Mouse (Mus musculus): ENCODE measurements around the gene Tgfb1. TPM values are rescaled to one million over a fixed set of nuclear protein-coding genes. Genes with fewer than 3 reads are reported as not detected.

The Tgfb1 gene
- 0.85 and 1.2 TPM in 2 replicates for polyA plus RNA-seq (2015; fragmentation: Nextera tagmentation; extraction: Ambion mirVana)

DNA sequence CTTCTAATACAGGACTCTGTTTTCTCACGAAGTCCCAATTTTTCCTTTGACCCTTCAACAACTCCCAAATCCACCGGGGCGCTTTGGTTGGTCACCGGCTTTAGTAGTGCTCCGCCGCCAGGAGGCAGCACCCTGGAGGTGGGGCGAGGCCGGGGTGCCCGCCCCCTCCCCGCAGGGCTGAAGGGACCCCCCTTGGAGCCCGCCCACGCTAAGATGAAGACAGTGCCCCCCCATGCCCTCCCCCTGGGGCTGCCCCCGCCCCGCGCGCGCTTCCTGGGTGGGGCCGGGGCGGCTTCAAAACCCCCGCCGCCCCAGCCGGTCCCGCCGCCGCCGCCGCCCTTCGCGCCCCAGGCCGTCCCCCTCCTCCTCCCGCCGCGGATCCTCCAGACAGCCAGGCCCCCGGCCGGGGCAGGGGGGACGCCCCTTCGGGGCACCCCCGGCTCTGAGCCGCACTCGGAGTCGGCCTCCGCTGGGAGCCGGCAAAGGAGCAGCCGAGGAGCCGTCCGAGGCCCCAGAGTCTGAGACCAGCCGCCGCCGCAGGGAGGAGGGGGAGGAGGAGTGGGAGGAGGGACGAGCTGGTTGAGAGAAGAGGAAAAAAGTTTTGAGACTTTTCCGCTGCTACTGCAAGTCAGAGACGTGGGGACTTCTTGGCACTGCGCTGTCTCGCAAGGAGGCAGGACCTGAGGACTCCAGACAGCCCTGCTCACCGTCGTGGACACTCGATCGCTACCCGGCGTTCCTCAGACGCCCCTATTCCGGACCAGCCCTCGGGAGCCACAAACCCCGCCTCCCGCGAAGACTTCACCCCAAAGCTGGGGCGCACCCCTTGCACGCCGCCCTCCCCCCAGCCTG is at the start of gene Tgfb1:
TSS of gene Tgfb1 (plus strand) at position 323 of the 852 bp plus-strand sequence.
- H3K27ac ChIP-seq = no peak within 1 kb of the TSS

DNA sequence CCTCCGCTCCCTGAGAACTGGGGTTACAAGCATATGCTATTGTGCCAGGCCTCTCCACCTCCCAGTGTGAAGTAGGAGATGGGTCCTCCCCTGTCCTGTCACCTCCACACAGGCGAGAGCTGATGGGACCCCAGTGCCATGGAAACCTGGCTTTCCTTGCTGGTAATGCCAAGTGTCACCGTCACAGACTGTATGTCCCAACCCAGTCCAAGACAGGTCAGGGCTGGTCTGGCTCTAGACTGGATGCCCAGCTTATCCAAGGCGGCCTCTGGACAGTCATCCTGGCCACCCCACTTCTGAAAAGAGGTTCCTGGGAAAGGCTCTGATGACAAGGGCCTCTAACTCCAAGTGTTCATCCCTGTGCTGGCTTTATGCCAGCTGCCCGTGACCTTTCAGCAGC is 49.7 kb upstream of the Tgfb1 start:
- Histone ChIP-seq H3K27ac (no peak overlapping the region), H3K4me3 (no peak overlapping the region), H3K9ac (no peak overlapping the region), H3K9me3 (no peaks in the 10 kb centered on the region), H3K27me3 (no peaks in the 10 kb centered on the region), H3K36me3 (peaks cover 84% of the 10 kb centered on the region), H3K4me1 (replicated peaks) (no peaks in the 10 kb centered on the region), H3K4me2 (no peak overlapping the region)
- ATAC-seq (ENCODE audit: low FRiP score) = no peak
- 93% methylated on average over 5 of the region's 5 CpGs for WGBS

More for the DNA sequence above, at the start of gene Tgfb1:
- no peaks in the 10 kb centered on the region for H3K9me3 ChIP-seq
- under 1% methylated on average over 53 of the region's 69 CpGs for WGBS
- peak within 1 kb of the TSS; percentile 59 for H3K4me2 ChIP-seq
- ATAC-seq (ENCODE audit: low FRiP score) = peak; percentile 46; the same call in 1 of the 2 replicates
- H3K27me3 ChIP-seq = peaks cover 74% of the 10 kb centered on the region
- peaks cover 35% of the 10 kb centered on the region for H3K4me1 ChIP-seq (replicated peaks)
- peaks cover 6% of the 10 kb centered on the region; the same call in 1 of the 2 replicates for H3K36me3 ChIP-seq
- H3K9ac ChIP-seq = peak within 1 kb of the TSS; percentile 68
- H3K4me3 ChIP-seq = peak within 1 kb of the TSS; percentile 42

DNA sequence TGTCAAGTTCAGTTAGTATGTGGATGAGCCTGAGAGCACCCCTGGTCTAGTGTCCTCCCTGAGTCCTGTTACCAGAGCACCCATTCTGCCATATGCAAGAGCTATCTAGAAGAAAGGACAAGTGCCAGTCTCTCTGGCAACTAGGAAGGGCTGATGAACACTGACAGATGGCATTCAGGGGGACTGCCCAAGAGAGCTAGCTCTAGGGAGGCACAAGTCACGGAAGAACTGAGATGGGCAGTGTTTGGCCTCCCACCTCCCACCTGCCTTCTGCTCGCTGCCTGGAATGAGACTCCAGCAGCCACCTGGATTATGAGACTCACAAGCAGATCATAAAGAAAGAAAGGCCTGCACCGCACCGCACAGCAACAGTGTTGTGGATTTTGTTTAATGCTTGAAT is 47.0 kb upstream of the Tgfb1 start:
- Histone ChIP-seq H3K9ac (no peak overlapping the region), H3K4me2 (no peak overlapping the region), H3K4me3 (no peak overlapping the region), H3K9me3 (no peaks in the 10 kb centered on the region), H3K27me3 (no peaks in the 10 kb centered on the region), H3K4me1 (replicated peaks) (no peaks in the 10 kb centered on the region), H3K36me3 (peaks cover 61% of the 10 kb centered on the region), H3K27ac (no peak overlapping the region)
- ATAC-seq (ENCODE audit: low FRiP score) = no peak
- 89% methylated on average over 4 of the region's 4 CpGs for WGBS

DNA sequence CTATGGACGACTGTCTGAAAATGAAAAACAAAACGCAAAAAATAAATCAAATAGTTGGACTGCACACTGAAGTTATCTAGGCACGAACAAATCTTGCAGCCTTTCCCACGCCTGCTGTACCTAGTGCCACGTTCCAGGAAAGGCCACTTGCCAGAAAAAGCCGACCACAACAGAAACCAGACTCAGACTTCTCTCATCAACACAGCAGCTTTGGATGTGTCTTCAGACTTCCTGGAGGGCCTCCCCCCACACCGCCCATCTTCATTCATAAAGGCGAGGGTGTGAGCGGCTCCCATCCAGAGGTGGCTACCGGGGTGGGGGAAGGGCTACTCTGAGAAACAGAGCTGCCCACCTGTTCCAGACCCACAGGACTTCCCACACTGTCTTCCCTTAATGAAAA is 42.7 kb upstream of the Tgfb1 start:
- H3K9me3 ChIP-seq = no peaks in the 10 kb centered on the region
- no peak for ATAC-seq (ENCODE audit: low FRiP score)
- no peak overlapping the region for H3K9ac ChIP-seq
- H3K27ac ChIP-seq = no peak overlapping the region
- WGBS = 86% methylated on average over 10 of the region's 10 CpGs
- no peaks in the 10 kb centered on the region for H3K4me1 ChIP-seq (replicated peaks)
- no peaks in the 10 kb centered on the region for H3K27me3 ChIP-seq
- H3K36me3 ChIP-seq = peaks cover 33% of the 10 kb centered on the region
- H3K4me2 ChIP-seq = no peak overlapping the region
- H3K4me3 ChIP-seq = no peak overlapping the region

DNA sequence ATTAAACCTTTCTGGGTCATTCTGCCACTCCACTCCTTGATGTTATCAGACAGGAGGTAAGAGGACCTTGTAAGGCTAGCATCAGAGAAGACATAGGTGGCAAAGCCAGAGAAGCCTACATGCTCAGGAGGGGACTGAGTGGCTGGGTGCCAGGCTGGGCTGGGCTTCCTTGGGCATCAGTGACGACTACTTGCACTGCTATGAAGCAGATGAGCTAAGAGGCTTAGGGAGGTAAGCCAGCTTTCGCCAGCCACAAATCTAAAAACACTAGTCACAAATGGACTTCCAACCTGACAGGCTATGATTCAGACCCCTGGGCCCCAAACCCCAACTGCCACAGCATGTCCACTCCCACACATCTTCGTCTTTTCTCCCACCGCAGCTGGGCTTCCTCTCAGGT is 42.2 kb upstream of the Tgfb1 start:
- no peak overlapping the region for H3K27ac ChIP-seq
- H3K36me3 ChIP-seq = peaks cover 28% of the 10 kb centered on the region
- H3K27me3 ChIP-seq = no peaks in the 10 kb centered on the region
- no peaks in the 10 kb centered on the region for H3K4me1 ChIP-seq (replicated peaks)
- WGBS = 89% methylated on average over 4 of the region's 4 CpGs
- H3K9ac ChIP-seq = no peak overlapping the region
- H3K4me2 ChIP-seq = no peak overlapping the region
- no peak for ATAC-seq (ENCODE audit: low FRiP score)
- H3K9me3 ChIP-seq = no peaks in the 10 kb centered on the region
- no peak overlapping the region for H3K4me3 ChIP-seq

DNA sequence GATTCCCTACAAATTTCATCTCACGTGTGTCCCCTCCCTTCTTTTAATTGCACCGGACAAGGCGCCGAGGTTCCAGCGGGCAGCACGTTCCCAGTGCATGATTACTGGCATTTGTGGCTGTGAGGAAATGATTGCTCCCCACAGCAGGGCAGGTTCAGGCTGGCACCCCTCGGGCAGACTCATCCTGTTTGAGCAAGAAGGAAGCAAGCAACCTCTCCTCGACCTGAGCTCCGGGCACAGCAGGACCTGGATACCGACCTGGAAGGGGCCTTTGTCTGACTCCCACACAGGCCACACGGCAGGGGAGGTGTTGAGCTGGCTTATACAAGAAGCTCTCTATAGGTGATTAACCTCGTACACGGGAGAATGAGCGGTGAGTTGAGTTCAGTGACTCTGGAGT is 41.7 kb upstream of the Tgfb1 start:
- Histone ChIP-seq H3K4me1 (replicated peaks) (no peaks in the 10 kb centered on the region), H3K4me2 (no peak overlapping the region), H3K27ac (no peak overlapping the region), H3K9me3 (no peaks in the 10 kb centered on the region), H3K4me3 (no peak overlapping the region), H3K9ac (no peak overlapping the region), H3K27me3 (no peaks in the 10 kb centered on the region), H3K36me3 (peaks cover 24% of the 10 kb centered on the region)
- ATAC-seq (ENCODE audit: low FRiP score) = no peak
- WGBS = 57% methylated on average over 14 of the region's 14 CpGs

DNA sequence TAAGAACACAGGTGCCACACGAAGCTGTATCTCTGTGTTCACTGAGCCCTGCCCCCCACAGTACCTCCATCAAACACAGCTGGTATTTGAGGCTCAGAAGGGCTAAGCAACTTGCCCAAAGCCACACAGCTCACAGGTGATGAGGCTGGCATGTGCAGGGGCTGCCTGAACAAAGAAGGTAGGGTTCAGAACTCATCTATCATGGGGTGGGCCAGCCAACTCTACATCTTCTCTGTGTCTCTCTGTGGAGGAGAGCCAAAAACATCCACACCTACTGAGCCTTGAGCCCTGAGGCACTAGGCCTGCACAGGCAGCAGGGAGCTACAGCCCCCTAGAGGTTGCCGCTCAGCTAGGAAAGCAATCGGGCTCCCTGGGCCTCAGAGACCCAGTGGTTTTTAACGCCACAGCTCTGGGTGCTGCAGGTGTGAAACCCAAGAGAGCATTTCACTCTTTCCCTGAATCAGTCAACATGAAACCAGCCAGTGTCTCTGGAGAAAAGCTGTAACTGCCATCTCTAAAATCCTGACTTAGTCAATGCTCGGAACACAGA is 39.2 kb upstream of the Tgfb1 start:
- Histone ChIP-seq H3K4me3 (no peak overlapping the region), H3K27me3 (no peaks in the 10 kb centered on the region), H3K36me3 (peaks cover 11% of the 10 kb centered on the region), H3K27ac (no peak overlapping the region), H3K9me3 (no peaks in the 10 kb centered on the region), H3K9ac (no peak overlapping the region), H3K4me2 (no peak overlapping the region), H3K4me1 (replicated peaks) (no peaks in the 10 kb centered on the region)
- WGBS = 61% methylated on average over 5 of the region's 5 CpGs
- ATAC-seq (ENCODE audit: low FRiP score) = no peak

DNA sequence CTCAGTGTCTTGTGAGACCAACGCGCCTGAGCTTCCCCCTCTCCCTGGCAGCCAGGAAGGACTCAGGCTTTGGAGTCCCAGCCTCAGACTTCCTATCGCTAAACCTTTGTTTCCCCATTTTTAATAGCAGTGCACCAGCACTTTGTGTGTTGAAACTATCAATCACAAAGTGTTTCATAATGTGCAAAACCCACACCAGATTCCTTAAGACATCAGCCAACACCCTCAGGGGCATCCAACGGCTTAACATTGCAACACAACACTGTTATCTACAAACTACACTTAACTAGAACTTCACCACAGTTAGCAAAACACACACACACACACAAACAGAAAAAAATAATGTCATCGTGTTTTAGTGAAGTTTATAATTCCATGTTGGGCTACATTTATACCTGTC is 37.0 kb upstream of the Tgfb1 start:
- no peak overlapping the region for H3K4me3 ChIP-seq
- H3K36me3 ChIP-seq = peaks cover 13% of the 10 kb centered on the region
- ATAC-seq (ENCODE audit: low FRiP score) = no peak
- 87% methylated on average over 5 of the region's 5 CpGs for WGBS
- no peaks in the 10 kb centered on the region for H3K9me3 ChIP-seq
- H3K9ac ChIP-seq = no peak overlapping the region
- H3K27ac ChIP-seq = no peak overlapping the region
- no peaks in the 10 kb centered on the region for H3K4me1 ChIP-seq (replicated peaks)
- no peak overlapping the region for H3K4me2 ChIP-seq
- H3K27me3 ChIP-seq = no peaks in the 10 kb centered on the region

DNA sequence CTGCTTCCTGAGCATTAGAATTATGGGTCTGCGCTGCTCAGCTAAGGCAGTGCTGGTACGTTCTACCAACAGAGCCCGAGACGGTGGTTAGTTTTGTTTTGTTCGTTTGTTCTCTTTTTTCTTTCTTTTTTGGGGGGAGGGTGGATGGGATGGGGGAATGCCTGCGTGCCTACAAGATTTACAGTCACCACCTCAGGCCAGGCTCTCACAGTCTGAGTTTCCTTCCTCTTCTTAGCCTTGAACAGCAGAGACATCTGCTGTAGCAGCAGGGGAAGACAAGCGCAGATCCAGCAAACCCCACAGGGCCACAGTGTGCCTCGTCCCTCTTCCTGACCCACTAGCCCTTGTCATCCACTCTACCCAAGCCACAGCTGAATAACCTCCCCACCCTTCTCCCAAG is 35.5 kb upstream of the Tgfb1 start:
- no peak for ATAC-seq (ENCODE audit: low FRiP score)
- Histone ChIP-seq H3K36me3 (0 out of 2 replicates have a peak, but pooled peaks cover 6% of the 10 kb centered on the region), H3K9me3 (no peaks in the 10 kb centered on the region), H3K4me3 (no peak overlapping the region), H3K27ac (no peak overlapping the region), H3K4me2 (no peak overlapping the region), H3K9ac (no peak overlapping the region), H3K27me3 (no peaks in the 10 kb centered on the region), H3K4me1 (replicated peaks) (peaks cover 7% of the 10 kb centered on the region)
- WGBS = 91% methylated on average over 8 of the region's 8 CpGs

DNA sequence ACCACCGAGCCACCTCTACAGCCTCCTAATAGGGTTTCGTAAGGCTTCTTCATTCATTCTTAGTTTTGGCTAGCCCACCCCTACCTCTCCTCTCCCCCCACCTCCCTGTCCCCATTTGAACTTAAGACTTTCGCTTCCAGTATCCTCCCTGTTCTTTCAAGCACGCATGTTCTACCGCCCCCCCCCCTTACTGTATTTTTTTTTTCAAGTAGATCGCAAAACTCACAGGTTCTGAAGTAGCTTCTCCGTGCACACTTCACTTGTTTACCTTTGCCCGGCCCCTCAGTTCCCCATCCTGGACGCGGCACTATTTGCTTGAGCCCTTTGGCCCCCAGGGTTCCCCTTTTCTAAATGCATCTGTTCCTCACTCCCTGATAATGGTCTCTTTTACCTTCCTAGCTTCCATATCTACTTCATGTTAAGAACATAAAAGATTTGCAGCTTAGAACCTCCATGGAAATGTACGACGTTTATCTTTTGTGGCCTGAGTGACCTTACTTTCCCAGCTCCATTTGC is 34.5 kb upstream of the Tgfb1 start:
- Histone ChIP-seq H3K4me2 (no peak overlapping the region), H3K9me3 (no peaks in the 10 kb centered on the region), H3K27me3 (no peaks in the 10 kb centered on the region), H3K9ac (no peak overlapping the region), H3K36me3 (0 out of 2 replicates have a peak, but pooled peaks cover 6% of the 10 kb centered on the region), H3K4me3 (no peak overlapping the region), H3K4me1 (replicated peaks) (peaks cover 16% of the 10 kb centered on the region), H3K27ac (no peak overlapping the region)
- WGBS = 94% methylated on average over 12 of the region's 12 CpGs
- no peak for ATAC-seq (ENCODE audit: low FRiP score)

DNA sequence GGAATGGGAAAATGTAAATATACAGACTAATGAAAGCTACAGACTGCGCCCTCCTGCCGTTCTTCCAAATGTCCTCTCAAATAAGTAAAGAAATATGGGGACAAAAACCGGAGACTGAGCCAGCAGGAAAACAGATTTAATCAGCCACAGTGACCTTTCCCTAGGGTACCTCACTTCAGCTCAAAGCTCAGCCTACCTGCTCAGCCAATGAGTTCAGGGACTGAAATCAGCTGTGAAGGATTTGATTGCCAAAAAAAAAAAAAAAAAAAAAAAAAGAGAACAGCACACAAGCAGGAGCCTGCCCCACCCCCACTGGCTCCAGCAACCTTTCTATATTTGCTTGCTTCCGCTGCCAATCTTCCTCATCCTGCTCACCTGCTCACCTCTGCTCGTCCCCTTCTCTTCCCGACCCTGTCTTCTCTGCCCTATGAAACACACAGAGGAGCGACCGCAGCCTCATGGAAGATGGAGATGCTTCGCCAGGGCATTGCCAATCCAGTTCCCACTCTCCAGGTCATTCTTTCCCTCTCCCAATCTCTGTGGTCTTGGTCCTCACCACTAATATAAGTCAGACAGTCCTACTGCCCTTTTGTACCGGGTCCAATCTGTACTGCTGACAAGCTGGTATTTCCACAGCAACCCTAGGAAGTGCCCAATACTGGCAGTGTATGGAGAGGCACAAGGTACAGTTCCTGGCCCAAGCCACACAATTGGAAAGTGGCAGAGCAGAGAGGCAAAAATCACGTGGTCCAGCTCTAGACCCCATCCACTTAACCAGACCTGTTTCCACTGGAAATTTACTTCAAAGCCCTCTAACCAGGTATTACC is 31.0 kb upstream of the Tgfb1 start:
- WGBS = 78% methylated on average over 11 of the region's 11 CpGs
- H3K4me2 ChIP-seq = no peak overlapping the region
- H3K9me3 ChIP-seq = no peaks in the 10 kb centered on the region
- H3K27me3 ChIP-seq = no peaks in the 10 kb centered on the region
- H3K27ac ChIP-seq = no peak overlapping the region
- no peak for ATAC-seq (ENCODE audit: low FRiP score)
- H3K36me3 ChIP-seq = 0 out of 2 replicates have a peak, but pooled peaks cover 6% of the 10 kb centered on the region
- H3K9ac ChIP-seq = peak overlapping the region; percentile 51; the same call in 1 of the 2 replicates
- H3K4me3 ChIP-seq = no peak overlapping the region
- peaks cover 36% of the 10 kb centered on the region for H3K4me1 ChIP-seq (replicated peaks)

DNA sequence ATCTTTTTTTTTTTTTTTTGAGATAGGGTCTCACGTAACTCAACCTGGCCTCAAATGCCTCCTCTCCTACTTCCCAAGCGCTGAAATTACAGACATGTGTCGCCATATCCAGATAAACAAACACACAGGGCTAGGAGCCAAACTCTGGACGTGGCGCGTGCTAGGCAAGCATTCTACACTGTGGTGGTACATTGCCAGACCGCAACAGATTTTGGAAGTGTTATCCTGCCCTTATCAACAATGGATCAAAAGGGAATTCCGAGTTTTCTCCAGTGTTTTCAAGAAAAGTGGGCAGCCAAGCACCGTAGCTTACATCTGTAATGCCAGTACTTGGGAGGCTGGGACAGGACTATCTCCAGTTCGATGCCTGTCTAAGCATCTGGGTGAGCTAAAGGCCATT is 29.0 kb upstream of the Tgfb1 start:
- no peak for ATAC-seq (ENCODE audit: low FRiP score)

More for the DNA sequence above, 29.0 kb upstream of the Tgfb1 start:
- Histone ChIP-seq H3K4me1 (replicated peaks) (peaks cover 36% of the 10 kb centered on the region), H3K27me3 (no peaks in the 10 kb centered on the region), H3K4me3 (peak overlapping the region; percentile 60), H3K4me2 (peak overlapping the region; percentile 89), H3K9ac (peak overlapping the region; percentile 77), H3K36me3 (peaks cover 11% of the 10 kb centered on the region; the same call in 1 of the 2 replicates), H3K9me3 (no peaks in the 10 kb centered on the region), H3K27ac (no peak overlapping the region)
- 40% methylated on average over 10 of the region's 10 CpGs for WGBS

Measured in hindbrain, embryonic 13.5 days (tissue).